Mouse (Mus musculus) cerebellum, postnatal 4 days (tissue): Measurements from ENCODE around the gene Iqcf6.
"Not testable (repeated sequence)": the region's sequence is repeated elsewhere in the genome, so short reads cannot be mapped to it uniquely, and the experiment has no call there.

Experiments
- DNase-seq, 2 experiments: peaks; one replicate each; pipeline ENCODE4 v3.0.0; 2022; ENCODE audit warnings: low spot score in 2 of 2, mixed read lengths in 1 of 2

The Iqcf6 gene

DNA sequence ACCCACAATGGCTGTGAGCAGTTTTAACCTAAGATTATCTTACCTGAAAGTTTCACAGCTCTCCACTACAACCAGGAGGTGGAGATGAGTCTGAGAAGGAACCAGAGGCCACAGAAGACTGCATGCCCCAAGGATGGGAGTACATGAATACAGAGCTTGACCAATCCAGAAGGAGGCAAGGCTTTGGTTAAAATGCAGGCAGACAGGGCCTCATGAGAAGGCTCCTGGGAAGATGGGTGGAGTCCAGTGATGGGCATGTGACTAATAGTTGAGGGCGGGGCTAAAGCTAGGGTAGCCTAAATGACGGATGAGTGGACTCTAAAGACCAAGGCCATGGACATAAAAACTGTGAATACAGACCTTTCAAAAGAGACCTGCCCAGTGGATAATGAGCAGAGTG, at the start of gene Iqcf6:
Gene Iqcf6, plus strand, starts transcription at position 301 of the 400 bp plus-strand sequence.
- DNase-seq, result no peak

DNA sequence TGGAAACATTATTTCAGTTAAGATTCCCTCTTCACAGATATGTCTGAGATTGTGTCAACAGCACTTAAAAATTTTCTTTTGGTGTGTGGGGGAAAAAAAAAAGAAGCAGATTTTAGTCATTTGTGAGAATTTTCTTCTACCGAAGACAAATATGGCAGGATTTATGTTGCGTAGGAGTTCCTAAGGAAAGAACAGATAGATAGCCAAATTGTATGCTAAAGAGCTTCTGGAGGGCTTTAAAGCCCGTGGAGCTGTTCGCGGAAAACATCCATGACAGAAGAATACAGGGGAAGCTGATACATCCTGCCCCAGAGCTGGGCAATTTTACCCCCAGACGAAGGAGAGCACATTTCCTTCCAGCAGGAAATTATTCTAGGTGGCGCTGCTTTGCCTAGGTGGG, 46.4 kb upstream of the Iqcf6 start:
- DNase-seq, result no peak

DNA sequence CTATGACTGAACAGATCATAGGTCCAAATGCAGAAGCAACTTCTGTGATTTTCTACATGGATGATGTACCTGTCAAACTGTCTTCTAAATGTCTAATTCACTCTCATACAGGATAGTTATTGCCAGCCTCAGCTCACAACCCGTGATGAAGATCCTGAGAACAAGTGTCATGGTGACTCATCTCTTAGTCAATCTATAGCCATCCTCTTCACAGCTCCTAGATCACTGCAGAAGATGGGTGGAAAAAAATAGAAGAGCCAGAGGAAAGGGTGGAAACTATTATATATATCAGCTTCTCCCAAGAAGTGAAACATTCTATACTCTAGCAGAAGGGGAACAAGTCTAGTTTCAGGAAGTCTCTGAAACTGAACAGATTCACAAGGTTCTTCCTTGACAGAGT, 43.8 kb upstream of the Iqcf6 start:
- no peak for DNase-seq

DNA sequence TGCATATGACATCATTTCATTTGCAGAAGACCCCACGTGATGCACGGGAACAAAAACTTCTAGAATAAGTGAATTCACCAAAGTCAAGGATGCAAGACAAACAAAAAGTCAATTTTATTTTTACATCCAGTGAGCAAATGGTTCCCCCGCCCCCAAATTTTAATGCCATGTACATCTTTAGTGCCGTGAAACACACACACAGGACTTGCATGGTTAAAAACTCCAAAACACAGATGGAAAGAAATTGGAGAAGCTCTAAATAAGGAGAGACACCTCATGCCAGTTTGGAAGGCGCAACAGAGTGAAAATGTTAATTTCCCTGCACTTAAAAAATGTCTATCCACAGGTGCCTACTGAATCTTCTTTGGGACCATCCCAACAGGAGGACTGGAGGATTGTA, 34.2 kb upstream of the Iqcf6 start:
- DNase-seq, result no peak

DNA sequence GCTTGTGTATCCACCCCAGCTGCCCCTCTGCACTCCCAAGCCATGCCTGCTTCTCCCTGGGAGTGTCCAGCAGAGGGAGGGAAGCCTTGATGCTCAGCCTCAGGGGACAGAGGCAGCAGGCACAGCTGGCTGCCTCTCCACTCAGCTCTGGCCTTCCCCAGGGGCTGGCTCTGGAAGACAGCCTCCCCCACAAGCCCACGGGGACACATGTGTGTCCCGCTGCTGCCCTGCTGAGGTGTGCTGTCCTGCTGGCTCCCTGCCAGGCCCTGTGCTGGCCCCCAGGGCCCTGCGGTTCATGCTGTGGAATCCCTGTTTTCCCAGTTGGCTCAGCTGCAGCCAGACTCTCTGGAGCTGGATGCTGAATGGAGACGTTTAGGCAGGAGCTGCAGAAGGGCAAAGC, 31.0 kb upstream of the Iqcf6 start:
- not testable (repeated sequence) for DNase-seq

DNA sequence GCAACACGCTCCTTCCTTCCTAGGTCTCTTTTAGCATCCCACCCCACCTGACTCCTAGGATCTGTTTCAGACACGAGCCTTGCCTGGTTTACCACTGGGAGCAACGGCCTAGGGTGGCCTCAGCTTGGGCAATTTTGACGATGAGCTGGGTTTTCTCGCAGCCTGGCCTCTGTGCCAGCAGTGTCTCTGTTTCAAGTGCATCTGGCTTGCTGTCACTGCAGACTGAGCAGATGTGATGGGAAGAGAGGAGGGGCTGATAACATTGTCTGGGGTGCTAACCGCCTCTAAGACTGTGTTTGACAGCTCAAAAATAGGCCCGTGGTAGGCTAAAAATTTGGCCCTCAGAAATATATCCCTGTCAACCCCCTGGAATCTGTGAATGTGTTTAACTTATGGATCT, 30.5 kb upstream of the Iqcf6 start:
- DNase-seq, result no peak

DNA sequence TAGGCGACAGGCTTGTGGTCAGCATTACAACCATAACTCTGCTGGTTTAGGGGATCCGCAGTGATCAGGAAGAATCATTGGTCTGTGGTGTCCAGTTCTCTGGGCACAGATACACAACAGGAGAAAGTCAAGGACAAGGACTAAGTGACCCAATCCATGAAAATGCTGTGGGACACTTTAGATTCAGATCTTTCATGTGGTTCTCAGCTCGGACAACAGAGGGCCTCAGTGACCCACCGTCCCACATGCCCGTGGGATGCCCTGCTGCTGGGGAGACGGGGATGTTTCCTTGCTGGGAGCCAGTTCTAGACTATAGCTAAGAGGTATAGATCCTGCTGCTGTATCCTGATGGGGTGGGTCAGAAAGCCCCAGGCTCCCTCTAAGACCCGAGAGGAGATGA, 27.9 kb upstream of the Iqcf6 start:
- DNase-seq, result no peak

DNA sequence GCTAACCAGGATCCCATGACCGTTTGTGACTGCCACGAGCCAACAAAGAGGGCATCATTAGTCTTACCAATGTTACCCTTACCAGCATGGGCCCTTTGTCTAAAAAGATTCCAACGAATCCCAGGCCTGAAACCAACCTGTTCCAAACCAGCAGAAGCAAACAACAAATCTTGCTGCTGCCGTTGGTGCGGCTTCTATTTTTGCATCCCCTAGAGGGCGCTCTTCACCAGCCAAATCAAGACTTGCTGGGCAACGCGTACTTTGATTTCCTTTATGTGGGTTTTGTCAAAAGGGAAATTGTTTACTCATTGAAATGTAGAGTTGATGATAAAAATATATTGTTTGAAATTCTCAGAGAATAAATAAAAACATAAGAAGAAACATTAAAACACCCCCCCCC, 25.8 kb upstream of the Iqcf6 start:
- DNase-seq, result peak; percentile 37 to 68

DNA sequence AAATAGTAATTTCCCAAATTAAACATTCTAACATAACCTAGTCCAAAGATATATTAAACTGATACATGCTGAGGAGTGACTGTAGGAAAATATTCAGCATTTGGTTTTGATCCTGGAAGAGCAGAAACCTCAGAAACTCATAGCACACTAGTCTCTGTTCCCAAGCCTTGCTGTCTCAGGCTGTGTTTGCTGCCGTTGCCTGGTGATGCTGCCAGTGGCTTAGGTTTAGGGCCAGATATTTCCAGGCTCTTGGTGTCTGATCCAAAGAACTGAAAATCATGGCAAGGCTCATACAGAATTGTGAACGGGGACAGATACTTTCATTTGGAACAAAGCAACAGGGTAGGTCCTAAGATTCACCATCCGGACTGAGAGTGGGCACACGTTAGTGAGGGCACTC, 15.7 kb upstream of the Iqcf6 start:
- no peak for DNase-seq

DNA sequence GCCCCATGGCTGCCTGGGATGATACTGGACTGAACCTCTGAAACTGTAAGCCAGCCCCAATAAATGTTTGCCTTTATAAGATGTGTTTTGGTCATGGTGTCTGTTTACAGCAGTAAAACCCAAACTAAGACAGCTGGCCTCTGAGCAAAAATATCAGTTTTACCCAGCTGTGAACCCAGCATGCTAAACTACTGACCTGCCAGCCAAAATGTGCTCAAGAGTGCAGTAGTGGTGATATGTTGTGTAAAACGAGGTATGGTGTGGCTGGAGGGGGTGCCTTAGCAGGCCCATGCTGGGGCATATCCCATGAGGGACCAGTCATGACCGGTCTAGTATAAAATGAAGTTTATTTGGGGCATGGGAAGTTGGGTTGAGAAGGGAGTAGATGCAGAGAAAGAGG, 12.4 kb upstream of the Iqcf6 start:
- DNase-seq, result no peak

DNA sequence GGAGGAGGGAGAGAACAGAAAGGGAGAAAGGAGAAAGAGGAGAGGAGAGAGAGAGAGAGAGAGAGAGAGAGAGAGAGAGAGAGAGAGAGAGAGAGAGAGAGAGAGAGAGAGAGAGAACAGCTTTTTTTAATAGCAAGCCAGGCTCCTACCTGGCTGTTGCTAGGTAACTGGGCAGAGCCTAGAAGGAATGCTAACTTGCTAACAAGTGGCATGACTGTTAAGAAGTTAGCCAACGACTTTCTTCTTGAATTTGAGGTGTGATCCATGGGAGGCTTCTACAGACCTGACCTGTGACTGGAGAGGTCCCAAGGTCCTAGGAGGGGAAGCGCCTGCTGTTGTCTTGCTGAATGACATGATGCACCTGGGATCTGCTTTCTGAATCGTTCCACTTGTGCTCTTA, 11.8 kb upstream of the Iqcf6 start:
- DNase-seq, result no peak

DNA sequence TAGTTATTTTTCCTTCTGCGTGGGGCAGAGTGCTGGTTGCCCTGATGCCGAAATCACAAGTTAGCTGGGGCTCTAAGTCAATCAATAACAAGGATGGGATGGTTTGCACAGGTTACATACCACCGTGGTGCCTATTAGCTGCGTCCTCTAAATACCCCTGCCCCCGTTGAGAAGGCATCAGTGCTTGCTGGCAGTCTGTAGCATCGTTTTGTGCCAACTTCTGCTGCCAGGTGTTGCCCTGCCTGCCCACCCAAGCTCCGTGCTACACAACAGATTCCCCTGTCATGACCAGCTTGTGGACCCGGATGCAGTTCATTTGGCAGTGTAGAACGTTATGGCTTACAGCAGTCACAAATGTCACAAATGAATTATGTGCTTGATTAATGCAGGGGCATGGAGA, 10.1 kb upstream of the Iqcf6 start:
- DNase-seq, result no peak

DNA sequence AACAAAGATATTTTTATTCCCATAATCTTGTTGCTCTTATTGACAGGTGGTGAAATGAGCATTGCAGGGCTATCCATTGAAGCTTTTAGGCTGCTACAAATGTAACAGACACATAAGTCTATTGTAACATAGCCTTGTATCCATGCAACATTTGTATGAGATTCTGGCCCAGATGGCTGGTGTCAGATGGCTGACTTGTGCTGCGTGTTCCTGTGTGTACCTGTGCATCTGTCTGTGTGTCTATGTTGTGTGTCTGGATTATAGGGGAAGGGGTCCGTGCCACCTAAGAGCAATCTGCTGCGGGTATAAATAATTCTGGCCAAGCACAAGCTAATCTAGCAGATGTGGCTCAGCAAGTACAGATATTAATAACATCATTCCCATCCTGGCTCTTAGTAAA, 8.9 kb upstream of the Iqcf6 start:
- no peak for DNase-seq

DNA sequence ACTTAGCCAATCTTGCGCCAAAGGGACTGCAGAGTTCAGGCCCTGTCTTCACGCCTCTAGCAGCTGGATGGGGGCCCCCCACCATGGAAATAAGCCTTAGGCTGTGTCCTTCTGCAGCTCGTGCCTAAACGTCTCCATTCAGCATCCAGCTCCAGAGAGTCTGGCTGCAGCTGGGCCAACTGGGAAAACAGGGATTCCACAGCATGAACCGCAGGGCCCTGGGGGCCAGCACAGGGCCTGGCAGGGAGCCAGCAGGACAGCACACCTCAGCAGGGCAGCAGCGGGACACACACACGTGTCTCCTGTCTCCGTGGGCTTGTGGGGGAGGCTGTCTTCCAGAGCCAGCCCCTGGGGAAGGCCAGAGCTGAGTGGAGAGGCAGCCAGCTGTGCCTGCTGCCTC, 1.4 kb downstream of the Iqcf6 start:
- not testable (repeated sequence) for DNase-seq

DNA sequence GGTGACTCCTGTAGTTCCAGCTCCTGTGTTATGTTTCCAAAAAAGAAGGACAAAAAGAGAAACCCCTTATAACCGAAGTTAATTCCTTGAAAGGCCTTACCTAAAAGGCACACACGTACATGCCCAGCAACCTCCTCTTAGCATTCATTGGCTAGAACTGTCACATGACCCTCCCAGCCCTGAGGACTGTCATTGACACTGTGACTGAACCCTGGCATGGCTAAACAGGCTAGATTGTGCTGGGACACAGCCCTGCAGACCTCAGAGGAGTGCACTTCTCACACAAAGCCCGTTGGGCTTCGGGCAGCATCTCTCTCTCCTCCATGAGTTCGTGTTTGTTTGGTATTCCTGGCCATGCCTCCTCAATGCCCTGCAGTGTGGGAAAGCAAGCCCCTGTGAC, 5.8 kb downstream of the Iqcf6 start:
- DNase-seq, result no peak

DNA sequence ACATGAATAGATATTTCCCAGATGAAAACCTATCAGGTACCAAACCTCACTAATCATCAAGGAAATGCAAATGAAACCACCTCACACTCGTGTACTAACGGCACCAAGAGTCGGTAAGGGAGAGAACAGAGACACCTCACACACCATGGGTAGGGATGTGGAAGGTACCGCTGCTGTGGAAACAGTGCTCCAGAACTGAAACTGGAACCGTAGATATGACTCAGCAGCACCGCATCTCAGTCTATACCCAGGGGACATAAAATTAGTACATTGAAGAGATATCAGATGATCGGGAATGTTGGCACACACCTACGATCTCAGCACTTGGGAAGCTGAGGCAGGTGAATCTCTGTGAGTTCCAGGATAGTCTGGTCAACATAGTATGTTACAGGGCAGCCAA, 11.8 kb downstream of the Iqcf6 start:
- no peak for DNase-seq

DNA sequence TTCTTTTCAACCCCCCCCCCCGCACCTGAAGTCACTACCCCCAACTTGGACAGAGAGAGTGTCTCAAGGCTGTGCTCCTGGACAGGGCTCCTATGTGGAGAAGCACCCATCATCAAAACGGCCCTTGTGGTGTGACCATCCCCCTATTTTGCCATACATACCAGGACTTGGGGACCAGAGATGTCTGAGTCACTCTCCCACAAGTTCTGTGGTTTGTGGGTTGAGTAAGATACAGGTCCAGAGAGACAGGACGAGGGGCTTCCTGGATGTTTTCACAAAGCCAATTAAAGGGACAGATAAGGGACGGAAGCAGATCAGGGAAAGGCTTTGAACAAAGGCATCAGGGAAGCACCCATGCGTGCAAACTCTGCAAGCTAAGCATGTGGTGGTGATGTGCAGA, 15.0 kb downstream of the Iqcf6 start:
- DNase-seq, result no peak

DNA sequence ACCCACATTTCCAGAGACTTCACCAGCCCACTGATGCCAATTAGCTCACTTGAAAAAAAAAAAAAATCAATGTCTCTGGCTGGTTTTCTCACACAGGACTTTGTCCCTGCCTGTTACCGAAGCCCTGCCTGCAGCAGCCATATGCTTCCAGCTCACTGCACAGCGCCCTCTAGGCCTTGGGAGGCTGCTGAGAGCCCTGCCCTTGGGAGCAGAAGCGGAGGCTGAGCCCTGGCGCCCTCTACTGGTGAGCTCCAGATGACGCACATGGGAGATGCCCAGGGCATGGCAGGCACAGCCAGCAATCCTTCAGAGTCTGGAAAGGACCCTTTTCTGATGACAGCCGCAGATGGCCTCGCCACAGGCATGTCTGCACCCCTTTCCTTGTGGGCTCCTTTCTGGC, 16.7 kb downstream of the Iqcf6 start:
- peak; percentile 73 to 86 for DNase-seq

DNA sequence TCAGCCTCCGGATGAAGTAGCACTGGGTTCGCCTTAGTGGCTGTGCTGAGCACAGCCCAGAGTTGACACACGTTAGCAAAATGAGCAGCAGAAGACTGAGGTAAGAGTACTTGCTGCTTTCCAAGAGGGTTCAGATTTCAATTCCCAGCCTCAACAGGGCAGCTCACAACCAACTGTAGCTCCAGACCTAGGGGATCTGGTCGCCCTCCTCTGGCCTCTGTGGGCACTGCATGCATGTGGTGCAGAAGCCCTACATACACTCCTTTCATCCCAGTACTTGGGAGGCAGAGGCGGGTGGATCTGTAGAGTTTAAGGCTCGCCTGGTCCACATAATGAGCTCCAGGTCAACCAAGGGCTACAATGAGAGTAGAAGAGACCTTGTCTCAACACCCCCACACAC, 17.4 kb downstream of the Iqcf6 start:
- DNase-seq, result no peak

DNA sequence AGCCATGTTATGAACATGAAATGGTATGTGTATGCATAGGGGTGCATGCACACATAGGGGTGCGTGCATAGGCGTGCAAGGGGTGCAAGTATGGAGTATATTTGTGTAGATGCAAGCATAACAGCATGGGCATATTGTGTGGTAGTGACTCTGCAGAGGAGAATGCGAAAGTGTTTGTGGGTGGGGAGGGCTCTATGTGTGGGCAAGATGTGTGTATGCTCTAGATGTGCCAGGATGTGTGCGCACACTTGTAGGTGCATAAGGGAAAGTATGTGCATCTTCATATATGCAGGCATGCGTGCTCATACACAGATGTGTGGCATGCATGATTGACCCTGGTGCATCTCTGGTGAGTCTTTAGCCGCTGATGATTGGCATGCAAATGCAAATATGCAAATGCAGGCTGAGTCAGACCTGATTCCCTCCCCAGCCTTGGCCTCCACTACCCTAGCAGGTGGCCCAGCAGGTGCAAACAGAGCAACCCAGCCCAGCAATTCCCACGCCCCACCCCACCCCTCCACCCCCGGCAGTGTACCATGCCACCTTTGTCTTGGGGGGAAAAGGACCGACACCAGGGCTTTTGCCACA, 19.4 kb downstream of the Iqcf6 start:
- no peak for DNase-seq

DNA sequence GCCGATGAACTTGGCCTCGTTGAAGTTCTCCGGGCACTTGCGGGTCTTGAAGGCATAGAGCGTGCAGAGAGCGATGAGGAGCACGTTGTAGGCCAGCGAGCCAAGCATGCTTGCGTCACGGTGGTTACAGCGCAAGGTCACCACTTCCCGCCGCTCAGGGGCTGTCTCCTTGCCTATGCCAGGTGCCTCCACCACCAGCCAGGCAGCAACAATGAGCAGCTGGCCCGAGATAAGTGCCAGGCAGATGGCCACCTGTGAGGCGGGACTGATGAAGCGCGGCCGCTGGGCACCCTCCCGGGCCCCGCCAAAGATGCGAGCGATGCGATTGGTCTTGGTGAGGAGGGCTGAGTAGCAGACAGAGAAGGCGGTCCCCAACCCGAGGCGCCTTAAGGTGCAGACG, 20.8 kb downstream of the Iqcf6 start:
- no peak for DNase-seq

DNA sequence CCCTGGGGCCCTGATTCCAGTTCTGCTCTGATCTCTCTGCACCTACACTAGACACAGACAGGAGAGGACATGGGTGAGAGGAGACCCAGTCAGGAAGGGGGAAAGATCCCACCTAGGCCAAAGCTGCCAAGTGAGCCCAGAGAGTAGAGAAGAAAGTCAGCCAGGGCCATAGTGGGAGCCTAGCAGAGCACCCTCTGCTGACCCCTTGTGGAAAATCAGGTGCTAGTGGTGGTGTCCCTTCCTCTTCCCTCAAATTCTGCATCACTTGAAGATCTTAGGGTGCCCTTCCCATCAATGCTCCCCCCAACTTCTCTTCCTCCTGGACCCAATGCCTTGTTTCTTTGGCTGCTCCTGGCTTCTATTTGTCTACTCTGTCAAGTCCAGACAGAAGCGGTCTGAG, 26.3 kb downstream of the Iqcf6 start:
- no peak for DNase-seq

DNA sequence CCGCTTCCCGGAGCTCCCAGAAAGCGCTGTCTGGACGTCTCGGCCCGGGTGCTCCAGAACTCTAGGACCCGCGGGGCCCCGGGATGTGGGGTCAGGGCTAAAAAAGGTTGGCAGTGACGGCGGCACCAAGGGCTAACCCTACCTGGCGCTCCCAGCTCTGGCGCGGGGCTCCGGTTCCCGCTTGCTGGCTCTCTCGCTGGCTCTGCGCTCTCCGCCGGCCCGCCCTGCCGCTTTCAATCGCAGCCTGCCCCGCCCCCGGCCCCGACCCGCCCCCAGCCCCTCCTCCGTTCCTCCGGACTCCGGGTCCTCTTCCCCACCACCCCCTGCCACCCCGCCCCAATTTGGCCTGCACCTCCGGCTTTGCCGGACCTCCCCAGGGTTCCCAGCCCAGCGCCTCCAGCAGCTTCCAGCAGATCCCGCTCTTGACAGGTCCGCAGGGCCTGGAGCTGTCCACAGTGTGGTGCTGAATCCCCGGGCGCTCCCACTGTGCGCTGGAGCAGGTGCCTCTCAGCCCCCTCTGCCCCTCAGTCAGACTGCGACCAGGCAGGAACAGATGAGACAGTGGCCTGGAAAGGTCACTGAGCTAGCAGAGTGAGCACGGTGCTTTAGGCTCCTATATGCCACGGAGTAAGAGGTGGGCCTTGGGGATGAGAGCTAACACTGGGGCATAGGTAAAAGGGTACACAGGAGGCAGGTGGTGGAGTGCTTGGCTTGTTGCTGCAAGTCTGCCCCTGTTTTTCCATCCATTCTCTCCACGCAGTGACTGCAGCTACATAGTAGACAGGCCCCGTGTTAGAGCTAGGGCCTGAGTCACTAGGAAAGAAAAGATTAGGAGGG, 29.7 kb downstream of the Iqcf6 start, which contains the start of gene Grm2:
Gene Grm2, minus strand, starts transcription at position 199 of the 837 bp plus-strand sequence.
- peak in 1 of 2 experiments; percentile 46 for DNase-seq

DNA sequence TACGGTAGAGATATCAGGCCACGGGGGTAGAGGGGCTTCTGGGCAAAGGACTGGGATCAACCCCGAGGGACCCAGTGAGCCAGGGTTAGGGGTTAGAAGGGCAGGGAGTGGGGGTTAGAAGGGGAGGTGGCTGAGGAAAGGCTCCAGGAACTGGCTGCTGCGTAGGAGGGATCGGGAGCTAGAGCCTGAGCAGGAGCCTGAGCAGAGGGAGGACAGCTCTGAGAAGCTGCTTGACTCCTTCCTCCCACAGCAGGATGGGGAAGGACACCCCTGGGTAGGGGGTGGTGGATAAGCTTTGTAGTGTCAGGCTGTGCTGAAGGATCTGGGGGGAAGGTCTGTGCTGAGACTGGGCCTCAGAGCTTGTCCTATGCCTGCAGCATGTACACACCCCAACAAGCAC, 30.4 kb downstream of the Iqcf6 start:
- no peak for DNase-seq
